Mouse (Mus musculus) ovary, postnatal 14 days (tissue): Measurements from ENCODE around the gene Mfsd7a.
"Not testable (repeated sequence)": the region's sequence is repeated elsewhere in the genome, so short reads cannot be mapped to it uniquely, and the experiment has no call there.

Experiments
- DNase-seq: peaks from one replicate; pipeline ENCODE4 v3.0.0; 2022; ENCODE audit warnings: low spot score

The Mfsd7a gene

GRCm38 (mm10) chr5:108448785-108449668 lies at the start of gene Mfsd7a:
Gene Mfsd7a, minus strand, starts transcription at chr5:108448891.
- peak; percentile 53 for DNase-seq

- not testable (repeated sequence) for DNase-seq
These were observed 37.5 kb upstream of the Mfsd7a start for GRCm38 (mm10) chr5:108486148-108486547.

- DNase-seq: no peak
These were observed 36.5 kb upstream of the Mfsd7a start for GRCm38 (mm10) chr5:108485239-108485638.

GRCm38 (mm10) chr5:108483006-108483405 lies 34.3 kb upstream of the Mfsd7a start:
- no peak for DNase-seq

- DNase-seq: no peak
These were observed 27.3 kb upstream of the Mfsd7a start for GRCm38 (mm10) chr5:108475977-108476376.

- DNase-seq: no peak
These were observed 25.0 kb upstream of the Mfsd7a start for GRCm38 (mm10) chr5:108473737-108474136.

- DNase-seq: no peak
These were observed 20.9 kb upstream of the Mfsd7a start for GRCm38 (mm10) chr5:108469617-108470016.

GRCm38 (mm10) chr5:108466647-108467046 lies 18.0 kb upstream of the Mfsd7a start:
- DNase-seq: no peak

GRCm38 (mm10) chr5:108465131-108465891 lies 16.6 kb upstream of the Mfsd7a start:
- DNase-seq: no peak

GRCm38 (mm10) chr5:108462446-108462845 lies 13.8 kb upstream of the Mfsd7a start:
- no peak for DNase-seq

- peak; percentile 95 for DNase-seq
These were observed 12.7 kb upstream of the Mfsd7a start, which contains the start of gene Pcgf3 for GRCm38 (mm10) chr5:108461082-108462065. Gene Pcgf3, plus strand, starts transcription at chr5:108461232.

GRCm38 (mm10) chr5:108460461-108460860 lies 11.8 kb upstream of the Mfsd7a start:
- DNase-seq: no peak

GRCm38 (mm10) chr5:108458706-108459105 lies 10.0 kb upstream of the Mfsd7a start:
- DNase-seq: no peak

GRCm38 (mm10) chr5:108454094-108454493 lies 5.4 kb upstream of the Mfsd7a start:
- no peak for DNase-seq

GRCm38 (mm10) chr5:108452422-108452821 lies 3.7 kb upstream of the Mfsd7a start:
- DNase-seq: no peak

- no peak for DNase-seq
These were observed 2.9 kb upstream of the Mfsd7a start for GRCm38 (mm10) chr5:108451611-108452010.

GRCm38 (mm10) chr5:108450837-108451540 lies 2.3 kb upstream of the Mfsd7a start:
- DNase-seq: no peak

GRCm38 (mm10) chr5:108447857-108448256 lies 834 bp downstream of the Mfsd7a start:
- no peak for DNase-seq

- DNase-seq: no peak
These were observed 1.7 kb downstream of the Mfsd7a start for GRCm38 (mm10) chr5:108446973-108447372.

- DNase-seq: no peak
These were observed 12.6 kb downstream of the Mfsd7a start for GRCm38 (mm10) chr5:108436101-108436500.
